Mouse (Mus musculus) ES-Bruce4 (cell line): ENCODE measurements at regions not wholly inside any gene's neighbourhood (a gene's known extent, or its start where the extent isn't known, plus 50 kb on each side); places are given as distances from the start of the nearest gene placed in this dataset.

Experiments used
- CTCF ChIP-seq: IDR thresholded peaks from one replicate; pipeline ENCODE4 v1.8.1; 2011; ENCODE audit warnings: low read depth, low read length
- EP300 ChIP-seq: IDR thresholded peaks from 2 replicates; pipeline ENCODE4 v1.6.1; 2011; ENCODE audit warnings: low read depth, low read length; ENCODE audit not compliant: insufficient read depth
- POLR2A ChIP-seq: IDR thresholded peaks from one replicate; pipeline ENCODE4 v1.8.1; 2011; ENCODE audit warnings: low read length; ENCODE audit not compliant: insufficient read depth

- TF ChIP-seq CTCF (no peak), EP300 (no peak), POLR2A (no peak)
Measured at GRCm38 (mm10) chr14:113469978-113470377, 155.6 kb downstream of the Tpm3-rs7 start.
